16 mouse cellular contexts compared by ENCODE assay signal in genomic region chr5:92103062-92103461, GRCm38 (mm10). TPM values are rescaled to one million over a fixed set of nuclear protein-coding genes. Genes with fewer than 3 reads are reported as not detected.
DNase-seq lines count a peak whose midpoint lies in the region; ATAC-seq and TF ChIP-seq lines count a peak whose summit lies in the region.
"Had no signal": no experiment of that assay in that cellular context is flagged by ENCODE, and none has a peak within 500 bp of the region (broad histone marks: within the 10 kb centered on the region; RNA-seq: fewer than 3 reads in every experiment).

No protein-coding gene starts in this region.

- H3K27me3 ChIP-seq in heart, postnatal 0 days (ENCODE audit: control insufficient read depth, insufficient read depth, low read length), result no peaks in the 10 kb centered on the region
- no peaks in the 10 kb centered on the region for H3K27me3 ChIP-seq in lung, embryonic 15.5 days
- no peaks in the 10 kb centered on the region for H3K27me3 ChIP-seq in liver, embryonic 11.5 days (replicated peaks; ENCODE audit: control insufficient read depth, insufficient read depth, low read length)
- H3K27me3 ChIP-seq: kidney, embryonic 15.5 days; limb, embryonic 13.5 days had no signal

- intact Hi-C loops in heart, postnatal 25 days (cut with DNase I), result no loop called here

- H3K9ac ChIP-seq in heart, postnatal 0 days (replicated peaks; ENCODE audit: low read depth, low read length), result no peak overlapping the region
- no peak overlapping the region for H3K9ac ChIP-seq in lung, embryonic 15.5 days
- peak overlapping the region; percentile 71; the same call in 1 of the 2 replicates for H3K9ac ChIP-seq in ES-E14 (ENCODE audit: insufficient read depth, low read depth, low read length, poor library complexity, severe bottlenecking)
- no peak overlapping the region for H3K9ac ChIP-seq in liver, embryonic 11.5 days (ENCODE audit: low read depth, low read length)
- H3K9ac ChIP-seq: kidney, embryonic 15.5 days; limb, embryonic 13.5 days had no signal

- H3K9me3 ChIP-seq in heart, postnatal 0 days (replicated peaks; ENCODE audit: control insufficient read depth, low read length), result no peaks in the 10 kb centered on the region
- H3K9me3 ChIP-seq in lung, embryonic 15.5 days, result no peaks in the 10 kb centered on the region
- H3K9me3 ChIP-seq in ES-E14 (ENCODE audit: control insufficient read depth, insufficient read depth, low read depth, low read length), result no peaks in the 10 kb centered on the region
- no peaks in the 10 kb centered on the region for H3K9me3 ChIP-seq in liver, embryonic 11.5 days (ENCODE audit: control insufficient read depth, low read length)
- H3K9me3 ChIP-seq: kidney, embryonic 15.5 days; limb, embryonic 13.5 days had no signal

- peak; percentile 27; the same call in 1 of the 2 replicates for ATAC-seq in heart, postnatal 0 days (ENCODE audit: insufficient read depth, low read depth)
- ATAC-seq in lung, embryonic 15.5 days (ENCODE audit: borderline replicate concordance, extremely low read depth, low FRiP score, low TSS enrichment), result 0 out of 2 replicates have a peak, but pooled peaks have one; percentile 48
- ATAC-seq in liver, embryonic 11.5 days (replicated peaks; ENCODE audit: low FRiP score), result no peak

- no peak overlapping the region for H3K4me3 ChIP-seq in heart, postnatal 0 days (ENCODE audit: low read depth, low read length)
- H3K4me3 ChIP-seq in lung, embryonic 15.5 days, result no peak overlapping the region
- H3K4me3 ChIP-seq in ES-E14 (ENCODE audit: insufficient read depth in 1 of 2, low read depth in 1 of 2, low read length in 2 of 2, poor library complexity in 1 of 2, severe bottlenecking in 1 of 2), result no peak overlapping the region
- no peak overlapping the region for H3K4me3 ChIP-seq in liver, embryonic 11.5 days (ENCODE audit: low read depth, low read length)
- H3K4me3 ChIP-seq: erythroblast, embryonic 14.5 days; heart, adult 2 months; kidney, embryonic 15.5 days; limb, embryonic 13.5 days; myocyte had no signal

- no peak overlapping the region for H3K27ac ChIP-seq in heart, postnatal 0 days (ENCODE audit: low read depth)
- H3K27ac ChIP-seq in lung, embryonic 15.5 days, result no peak overlapping the region
- peak overlapping the region; percentile 78 for H3K27ac ChIP-seq in ES-E14 (ENCODE audit: insufficient read depth, low read depth, low read length, poor library complexity, severe bottlenecking)
- no peak overlapping the region for H3K27ac ChIP-seq in liver, embryonic 11.5 days (ENCODE audit: low read depth, low read length)
- H3K27ac ChIP-seq: heart, adult 2 months; kidney, embryonic 15.5 days; limb, embryonic 13.5 days; stomach, postnatal 0 days had no signal

- peak; percentile 35 for DNase-seq in heart, postnatal 0 days (ENCODE audit: low spot score)
- DNase-seq in heart, postnatal 25 days (ENCODE audit: low spot score), result no peak
- DNase-seq in lung, adult 18-20 months, result no peak
- DNase-seq in ES-E14 (ENCODE audit: low read depth, low spot score), result no peak
- peak; percentile 26 for DNase-seq in lung, postnatal 25 days (ENCODE audit: low spot score)
- DNase-seq in liver, embryonic 11.5 days (ENCODE audit: low spot score), result no peak
- DNase-seq in spleen, adult 18-20 months, result no peak
- DNase-seq: cerebellum, postnatal 36 days had no signal

- 20% methylated on average over 6 of the region's 6 CpGs for WGBS in heart, postnatal 0 days
- WGBS in lung, embryonic 15.5 days, result 19% methylated on average over 6 of the region's 6 CpGs
- 55% methylated on average over 6 of the region's 6 CpGs for WGBS in liver, embryonic 11.5 days

- peaks cover 9% of the 10 kb centered on the region for H3K4me1 ChIP-seq in heart, postnatal 0 days (ENCODE audit: control insufficient read depth, insufficient read depth)
- no peaks in the 10 kb centered on the region for H3K4me1 ChIP-seq in lung, embryonic 15.5 days
- peaks cover 9 to 28% of the 10 kb centered on the region in 2 experiments for H3K4me1 ChIP-seq in ES-E14 (ENCODE audit: control insufficient read depth in 2 of 2, insufficient read depth in 2 of 2, low read length in 2 of 2, poor library complexity in 1 of 2)
- H3K4me1 ChIP-seq in liver, embryonic 11.5 days (replicated peaks; ENCODE audit: control insufficient read depth, insufficient read depth, low read length), result no peaks in the 10 kb centered on the region

- no peak for TF ChIP-seq EP300 in heart, postnatal 0 days (IDR thresholded peaks at IDR 0.05; ENCODE audit: low read depth)

- in situ Hi-C loops in ES-E14 (cut with MboI; ENCODE audit: low sequenced_read_pairs in 2 of 2, unreplicated experiment in 2 of 2), result no loop called here

- no peaks in the 10 kb centered on the region for H3K36me3 ChIP-seq in heart, postnatal 0 days (replicated peaks; ENCODE audit: control insufficient read depth, insufficient read depth, low read length)
- H3K36me3 ChIP-seq in lung, embryonic 15.5 days, result no peaks in the 10 kb centered on the region
- no peaks in the 10 kb centered on the region for H3K36me3 ChIP-seq in ES-E14 (ENCODE audit: control insufficient read depth, insufficient read depth, low read length, poor library complexity, severe bottlenecking)
- H3K36me3 ChIP-seq in liver, embryonic 11.5 days (ENCODE audit: control insufficient read depth, insufficient read depth, low read length), result no peaks in the 10 kb centered on the region
- H3K36me3 ChIP-seq: kidney, embryonic 15.5 days; limb, embryonic 13.5 days had no signal

- TF ChIP-seq CTCF in heart, postnatal 0 days (IDR thresholded peaks at IDR 0.05; ENCODE audit: low read depth), result no peak

- H3K4me2 ChIP-seq in heart, postnatal 0 days (ENCODE audit: low read depth, low read length), result no peak overlapping the region; the same call in 1 of the 2 replicates
- no peak overlapping the region for H3K4me2 ChIP-seq in lung, embryonic 15.5 days
- no peak overlapping the region for H3K4me2 ChIP-seq in liver, embryonic 11.5 days
- H3K4me2 ChIP-seq: kidney, embryonic 15.5 days; limb, embryonic 13.5 days had no signal

TF ChIP-seq in ES-E14, 5 proteins besides CTCF, POLR2A, EP300 and RAD21:
- TF ChIP-seq HCFC1 (IDR thresholded peaks at IDR 0.05; ENCODE audit: borderline replicate concordance, insufficient read depth, low read length) (no peak), MAFK (IDR thresholded peaks at IDR 0.05; ENCODE audit: insufficient read depth, low read depth, low read length) (no peak), ZC3H11A (IDR thresholded peaks at IDR 0.05; ENCODE audit: borderline replicate concordance, low read depth, low read length) (no peak), ZNF384 (IDR thresholded peaks at IDR 0.05; ENCODE audit: low read depth, low read length) (no peak), CHD2 (IDR thresholded peaks at IDR 0.05; ENCODE audit: low read depth, low read length) (no peak)

RNA-seq across cellular contexts. Expression of gene G3bp2, which starts 19.5 kb away (rescaled TPM):
- total RNA-seq in heart, postnatal 0 days (2014; rRNA removed; ENCODE audit: low replicate concordance), result 32.1 and 46.9 TPM in 2 replicates
- polyA plus RNA-seq in heart, postnatal 0 days (2015; fragmentation: Nextera tagmentation; extraction: Ambion mirVana), result 111 and 119 TPM in 2 replicates
- total RNA-seq in heart, postnatal 25 days (2021), result 10 to 100 TPM; 64.4 to 67.9 TPM
- 152 and 157 TPM in 2 replicates for polyA plus RNA-seq in lung, embryonic 15.5 days (2015; fragmentation: Nextera tagmentation; extraction: Ambion mirVana)
- total RNA-seq in ES-E14 (2012; rRNA removed), result 246 and 266 TPM in 2 replicates
- polyA plus RNA-seq in liver, embryonic 11.5 days (2014; fragmentation: Nextera tagmentation; extraction: Ambion mirVana), result 127 and 143 TPM in 2 replicates

RNA-seq across cellular contexts. Expression of gene Uso1, which starts 34.7 kb away (rescaled TPM):
- total RNA-seq in heart, postnatal 0 days (2014; rRNA removed; ENCODE audit: low replicate concordance), result 10.8 and 12.1 TPM in 2 replicates
- 24.9 and 25.5 TPM in 2 replicates for polyA plus RNA-seq in heart, postnatal 0 days (2015; fragmentation: Nextera tagmentation; extraction: Ambion mirVana)
- total RNA-seq in heart, postnatal 25 days (2021), result 10 to 100 TPM; 38.2 to 38.3 TPM
- 35.9 and 38.0 TPM in 2 replicates for polyA plus RNA-seq in lung, embryonic 15.5 days (2015; fragmentation: Nextera tagmentation; extraction: Ambion mirVana)
- 40.7 and 51.6 TPM in 2 replicates for total RNA-seq in ES-E14 (2012; rRNA removed)
- polyA plus RNA-seq in liver, embryonic 11.5 days (2014; fragmentation: Nextera tagmentation; extraction: Ambion mirVana), result 24.1 and 26.9 TPM in 2 replicates

RNA-seq across cellular contexts. Expression of gene Cdkl2, which starts 59.4 kb away (rescaled TPM):
- 1.8 and 5.0 TPM in 2 replicates for total RNA-seq in heart, postnatal 0 days (2014; rRNA removed; ENCODE audit: low replicate concordance)
- 0.75 and 0.77 TPM in 2 replicates for polyA plus RNA-seq in heart, postnatal 0 days (2015; fragmentation: Nextera tagmentation; extraction: Ambion mirVana)
- total RNA-seq in heart, postnatal 25 days (2021), result 1 to 10 TPM; 3.6 to 4.4 TPM
- 2.1 and 2.7 TPM in 2 replicates for polyA plus RNA-seq in lung, embryonic 15.5 days (2015; fragmentation: Nextera tagmentation; extraction: Ambion mirVana)
- 5.0 and 6.4 TPM in 2 replicates for total RNA-seq in ES-E14 (2012; rRNA removed)
- 0.45 TPM in 2 replicates for polyA plus RNA-seq in liver, embryonic 11.5 days (2014; fragmentation: Nextera tagmentation; extraction: Ambion mirVana)
- total RNA-seq: megakaryocyte progenitor cell, adult 5-6 weeks had no signal
- polyA plus RNA-seq: erythroblast, embryonic 14.5 days had no signal

Comparison
In these comparisons a context has a peak if more than half of its experiments do, and no peak if none do; other contexts are left out.
1. DNase-seq: peak in heart, postnatal 0 days (single experiment) and lung, postnatal 25 days (single experiment); none in heart, postnatal 25 days (single experiment), lung, adult 18-20 months (0 of 2), ES-E14 (single experiment), liver, embryonic 11.5 days (single experiment) and spleen, adult 18-20 months (0 of 2).